Mouse (Mus musculus) kidney, adult 18-20 months (tissue): ENCODE measurements around the gene Dusp27.
A peak's percentile ranks its signal among the peaks of the same experiment; 100 is the strongest.

Source experiments
- DNase-seq: peaks from one replicate; pipeline ENCODE4 v3.0.0; 2021

The Dusp27 gene

GRCm38 (mm10) chr1:166127719-166128118 lies at the start of gene Dusp27:
Dusp27 (minus strand) TSS chr1:166127922.
- no peak for DNase-seq

DNA sequence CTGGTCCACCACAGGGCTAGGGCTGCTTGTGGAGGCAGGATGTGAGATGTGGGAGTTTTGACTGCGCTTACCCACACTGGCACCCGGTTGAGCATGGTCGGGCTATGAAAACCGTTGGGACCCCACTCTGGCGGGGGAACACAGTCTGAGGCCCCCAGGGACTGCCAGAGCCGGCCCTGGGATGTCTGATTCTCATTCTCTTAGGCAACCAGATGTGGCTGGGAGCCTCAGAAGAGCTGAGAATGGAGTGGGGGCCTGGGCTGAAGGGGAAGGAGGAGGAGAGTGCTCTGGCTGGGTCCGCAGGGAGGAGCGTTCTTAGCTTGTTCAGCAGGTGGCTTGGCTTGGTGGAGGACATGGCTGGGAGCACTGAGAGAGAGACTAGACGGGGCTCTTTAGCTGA lies 45.9 kb upstream of the Dusp27 start:
- DNase-seq: no peak

- DNase-seq: no peak
Measured at GRCm38 (mm10) chr1:166172992-166173391, 45.3 kb upstream of the Dusp27 start.

- DNase-seq: no peak
Measured at GRCm38 (mm10) chr1:166170852-166171251, 43.1 kb upstream of the Dusp27 start.

- no peak for DNase-seq
Measured at GRCm38 (mm10) chr1:166169713-166170112, 42.0 kb upstream of the Dusp27 start.

DNA sequence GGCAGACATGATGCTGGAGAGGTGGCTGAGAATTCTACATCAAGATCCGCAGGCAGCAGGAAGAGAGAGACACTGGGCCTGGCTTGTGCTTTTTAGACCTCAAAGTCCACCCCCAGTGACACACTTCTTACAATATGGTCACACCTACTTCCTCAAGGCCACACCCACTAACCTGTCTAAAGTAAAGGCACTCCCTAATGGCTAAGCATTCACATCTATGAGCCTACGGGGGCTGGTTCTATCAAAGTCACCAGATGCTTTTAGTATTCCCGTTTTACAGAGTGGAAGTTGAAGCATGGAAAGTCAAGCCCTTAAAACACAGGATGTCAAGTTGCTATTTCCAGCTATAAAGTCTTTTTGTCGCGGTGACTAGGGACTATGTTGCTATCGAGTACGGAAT lies 40.3 kb upstream of the Dusp27 start:
- DNase-seq: no peak

DNA sequence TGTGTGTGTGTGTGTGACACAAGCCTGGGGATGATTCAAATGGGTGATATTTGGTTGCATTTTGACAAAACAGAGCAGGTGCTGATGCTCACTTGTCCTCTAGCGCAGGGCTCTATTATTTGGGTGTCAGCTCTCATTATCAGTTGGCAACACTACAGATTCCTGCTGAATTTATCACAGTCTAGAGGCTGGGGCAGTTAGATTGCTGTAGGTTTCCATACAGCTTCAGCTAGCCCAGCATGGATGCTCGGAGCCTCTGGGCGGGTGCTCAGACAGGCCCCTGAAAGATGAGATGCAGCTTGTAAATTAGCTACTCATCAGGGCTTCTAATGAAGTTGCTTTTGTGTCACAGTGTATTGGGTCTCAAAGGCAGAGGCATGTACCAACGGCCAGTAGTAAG lies 39.7 kb upstream of the Dusp27 start:
- DNase-seq: no peak

DNA sequence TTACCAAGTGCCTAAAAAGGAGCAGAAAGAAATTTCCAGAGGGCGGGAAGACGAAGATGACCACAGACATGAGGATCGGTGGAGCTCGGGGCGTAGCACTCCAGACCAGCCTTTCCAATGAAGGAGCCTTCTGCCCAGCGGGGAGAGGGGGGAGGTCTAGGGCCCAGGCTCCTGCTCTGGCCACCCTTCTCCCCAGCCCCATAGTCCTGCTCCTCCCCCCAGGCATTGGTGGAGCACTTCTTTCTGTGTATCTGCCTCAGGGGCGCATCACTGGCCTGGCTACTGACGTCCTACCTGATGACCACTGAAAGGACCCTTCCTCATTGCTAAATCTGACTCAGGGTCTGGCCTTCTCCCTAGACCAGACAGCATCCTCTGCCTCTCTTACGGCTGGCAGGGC lies 37.4 kb upstream of the Dusp27 start:
- no peak for DNase-seq

DNA sequence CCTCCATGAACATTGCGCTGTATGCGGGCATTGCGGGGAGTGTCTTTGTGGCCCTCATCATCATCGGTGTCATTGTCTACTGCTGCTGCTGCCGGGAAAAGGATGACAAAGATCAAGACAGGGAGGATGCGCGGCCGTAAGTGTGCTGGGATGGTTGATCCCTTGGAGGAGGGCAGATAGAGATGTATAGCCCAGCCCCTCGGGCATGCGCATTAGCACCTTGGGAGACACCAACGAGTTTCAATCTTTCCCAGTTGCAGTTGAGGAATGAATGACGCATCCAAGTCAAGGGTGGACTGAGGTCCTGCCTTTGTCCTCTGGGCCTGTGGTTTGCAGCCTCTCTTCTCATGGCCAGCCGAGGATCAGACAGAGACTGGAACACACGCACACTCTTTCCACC lies 36.9 kb upstream of the Dusp27 start:
- no peak for DNase-seq

DNA sequence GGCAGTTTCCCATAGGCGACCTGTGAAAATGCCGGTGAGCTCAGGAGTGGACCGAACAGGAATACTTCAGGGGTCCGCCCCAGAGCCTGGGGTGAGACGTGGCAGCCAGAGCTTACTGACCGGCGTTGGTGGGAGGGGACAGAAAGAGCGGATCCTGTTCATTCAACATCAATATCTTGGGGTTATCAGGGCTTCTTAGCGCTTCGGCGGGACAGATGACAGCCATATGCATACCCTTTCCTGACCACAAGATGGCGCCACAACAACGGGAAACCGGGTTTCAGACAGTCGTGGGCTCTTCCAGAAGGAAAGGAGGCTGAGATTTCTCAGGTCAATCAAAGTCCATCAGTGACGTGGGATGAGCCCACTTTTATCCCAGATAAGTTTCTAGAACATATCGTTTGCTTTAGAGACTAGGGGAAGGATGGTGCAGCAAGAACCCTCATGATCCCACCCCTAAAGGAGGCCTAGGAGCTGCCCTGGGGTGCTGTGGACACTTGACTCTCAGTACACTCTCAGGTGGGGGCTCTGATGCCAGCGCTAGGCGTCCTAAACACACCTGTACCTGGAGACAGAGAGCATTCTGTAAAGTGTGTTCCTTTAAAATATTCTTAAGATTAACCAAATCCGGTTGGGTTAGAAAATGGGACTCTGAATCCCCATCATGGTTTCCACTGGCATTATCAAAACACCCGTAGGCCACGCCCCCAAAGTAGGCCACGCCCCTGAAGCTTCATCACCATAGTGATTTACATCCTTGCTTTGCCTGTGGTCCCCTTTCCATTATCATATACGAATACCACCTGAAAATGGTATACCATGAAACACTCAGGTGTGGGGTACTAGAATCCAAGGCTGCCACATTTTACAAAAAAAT lies 33.1 kb upstream of the Dusp27 start:
- peak; percentile 73 for DNase-seq

GRCm38 (mm10) chr1:166160111-166160510 lies 32.4 kb upstream of the Dusp27 start:
- DNase-seq: no peak

DNA sequence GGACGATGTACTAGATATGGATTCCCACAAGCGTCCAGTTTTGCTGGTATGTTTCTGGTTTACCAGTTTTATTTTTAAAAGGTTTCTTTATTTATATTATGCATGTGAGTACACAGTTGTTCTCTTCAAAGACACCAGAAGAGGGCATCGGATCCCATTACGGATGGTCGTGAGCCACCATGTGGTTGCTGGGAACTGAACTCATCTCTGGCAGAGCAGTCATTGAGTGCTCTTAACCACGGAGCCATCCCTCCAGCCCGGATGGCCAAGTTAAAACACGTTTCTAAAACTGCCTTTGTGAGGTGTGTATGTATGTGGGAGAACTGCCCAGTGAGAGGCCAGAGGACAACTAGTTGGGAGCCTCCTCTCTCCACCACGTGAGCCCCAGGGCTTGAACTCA lies 30.9 kb upstream of the Dusp27 start:
- DNase-seq: no peak

DNA sequence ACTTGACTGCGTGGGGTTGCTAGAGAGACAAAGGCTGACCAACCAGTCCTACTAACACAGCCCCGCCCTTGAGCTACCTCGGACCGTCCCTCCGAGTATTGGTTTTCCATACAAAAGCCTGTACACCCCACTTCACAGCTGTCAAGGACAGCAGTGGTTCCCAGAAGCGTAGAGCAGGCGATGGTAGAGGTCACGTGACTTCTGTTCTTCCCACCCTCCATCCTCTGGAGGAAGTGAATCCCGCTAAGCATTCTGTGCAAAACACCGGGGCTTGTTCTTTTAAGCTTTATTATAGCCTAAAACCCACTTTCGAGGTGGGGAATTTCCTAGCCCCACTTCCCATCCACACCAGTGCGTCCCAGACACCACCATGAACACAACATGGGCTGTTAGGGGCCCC lies 30.0 kb upstream of the Dusp27 start:
- DNase-seq: no peak

DNA sequence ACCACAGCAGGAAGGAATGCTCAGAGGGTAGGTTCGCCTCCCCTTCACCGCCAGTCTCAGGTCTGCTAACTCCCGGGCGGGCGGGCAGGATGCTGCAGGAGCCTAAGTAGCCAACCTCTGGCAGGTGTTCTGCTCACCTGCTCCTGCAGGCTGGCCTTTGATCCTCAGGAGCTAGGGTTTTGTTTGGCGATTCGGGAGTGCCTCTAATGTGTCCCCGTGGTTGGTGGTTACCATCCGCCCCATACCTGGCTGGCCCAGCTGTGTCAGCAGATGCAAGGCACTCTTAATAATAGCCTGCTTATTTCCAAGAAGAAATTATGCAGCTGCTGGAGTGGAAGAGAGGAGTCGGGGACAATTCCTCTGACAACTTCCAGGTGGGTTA lies 27.4 kb upstream of the Dusp27 start:
- no peak for DNase-seq

- peak; percentile 80 for DNase-seq
Measured at GRCm38 (mm10) chr1:166154162-166155112, 26.7 kb upstream of the Dusp27 start.

GRCm38 (mm10) chr1:166153351-166154120 lies 25.8 kb upstream of the Dusp27 start:
- peak; percentile 89 for DNase-seq

DNA sequence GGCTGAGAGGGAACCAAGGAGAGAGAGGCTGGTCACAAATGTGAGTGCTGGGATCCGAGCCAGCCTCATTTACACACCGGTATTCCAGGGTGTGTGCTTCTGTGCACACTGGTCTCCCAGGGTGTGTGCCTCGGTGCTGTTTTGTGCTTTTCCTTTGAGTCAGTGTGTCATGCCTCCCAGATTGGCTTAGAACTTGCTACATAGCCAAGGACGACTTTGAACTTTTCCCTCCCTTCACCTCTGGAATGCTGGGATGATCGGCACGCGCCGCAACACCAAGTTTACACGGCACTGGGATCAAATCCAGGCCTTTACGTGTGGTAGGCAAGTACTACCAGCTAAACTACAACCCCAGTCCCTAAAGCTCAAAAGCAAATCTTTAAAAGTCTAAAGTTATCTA lies 24.3 kb upstream of the Dusp27 start:
- DNase-seq: no peak

GRCm38 (mm10) chr1:166151341-166151740 lies 23.6 kb upstream of the Dusp27 start:
- no peak for DNase-seq

- no peak for DNase-seq
Measured at GRCm38 (mm10) chr1:166150035-166150434, 22.3 kb upstream of the Dusp27 start.

DNA sequence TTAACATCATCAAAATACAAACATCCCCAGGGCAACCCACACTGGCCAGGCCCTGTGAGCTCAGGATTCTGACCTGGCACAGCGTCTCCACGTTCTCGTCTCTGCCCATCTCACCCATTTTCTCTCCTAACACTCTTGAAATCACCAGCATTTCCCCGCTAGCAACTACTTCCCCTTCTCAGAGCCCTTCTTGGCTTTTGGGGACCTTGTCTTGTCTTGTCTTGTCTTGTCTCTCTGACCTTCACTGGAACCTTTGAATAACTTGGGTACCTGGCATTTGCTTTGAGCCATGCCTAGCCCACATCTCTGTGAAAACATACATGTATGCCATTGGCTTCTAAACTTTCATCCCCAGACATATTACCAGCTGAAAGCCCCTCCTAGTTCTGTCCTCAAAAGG lies 21.7 kb upstream of the Dusp27 start:
- no peak for DNase-seq

- no peak for DNase-seq
Measured at GRCm38 (mm10) chr1:166147657-166148056, 19.9 kb upstream of the Dusp27 start.

GRCm38 (mm10) chr1:166146626-166147025 lies 18.9 kb upstream of the Dusp27 start:
- DNase-seq: no peak

DNA sequence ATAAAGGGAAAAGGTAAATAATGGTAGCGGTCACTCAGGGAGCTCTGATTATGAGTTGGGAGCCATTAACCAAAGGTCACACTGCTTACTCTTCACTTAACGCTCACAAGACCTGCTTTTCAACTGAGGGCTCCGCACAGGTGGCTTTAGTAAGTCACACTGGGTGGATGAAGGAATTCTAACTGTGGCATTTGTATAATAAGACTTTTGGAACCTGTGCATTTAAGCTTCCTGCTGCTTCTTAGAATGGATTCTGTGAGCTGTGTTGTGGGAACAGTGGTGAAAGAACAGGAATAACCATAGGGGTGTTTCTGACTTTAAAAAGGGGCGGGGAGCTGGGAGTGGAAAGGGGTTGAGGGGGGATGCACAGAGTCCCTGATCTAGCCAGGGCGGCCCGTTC lies 14.6 kb upstream of the Dusp27 start:
- DNase-seq: no peak
